Mouse (Mus musculus): Measurements from ENCODE around the gene Rab23. TPM values are rescaled to one million over a fixed set of nuclear protein-coding genes. Genes with fewer than 3 reads are reported as not detected.

Gene Rab23
- polyA plus RNA-seq, 1 experiment, result 6.8 TPM

DNA sequence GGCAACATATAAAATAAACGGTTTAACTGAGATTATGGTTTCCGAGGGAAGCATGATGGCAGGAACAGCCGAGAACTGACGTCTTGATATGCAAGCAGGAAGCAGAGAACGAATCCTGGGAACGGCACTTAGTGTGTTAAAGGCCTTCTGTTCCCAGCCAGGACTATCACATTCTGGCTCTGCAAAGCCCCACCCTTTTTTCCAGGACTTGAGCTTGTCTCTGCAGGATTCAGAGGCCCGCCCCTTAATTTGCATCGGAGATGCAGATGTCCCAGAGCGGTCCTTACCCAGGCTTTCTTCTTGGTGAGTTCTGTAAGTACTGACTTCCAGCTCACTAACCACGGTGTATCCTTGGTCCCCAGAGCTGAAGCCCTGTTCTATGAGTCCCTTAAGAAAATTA is 4.9 kb upstream of the Rab23 start:
- 12% methylated on average over 10 of the region's 10 CpGs for WGBS
- no peak overlapping the region for H3K27ac ChIP-seq (ENCODE audit: control insufficient read depth, insufficient read depth, low read depth, low read length, poor library complexity)
- H3K4me1 ChIP-seq (ENCODE audit: control insufficient read depth, insufficient read depth, low read length), result no peaks in the 10 kb centered on the region
- no peak for TF ChIP-seq POLR2A (IDR thresholded peaks at IDR 0.05; ENCODE audit: borderline replicate concordance, control insufficient read depth, low read depth, low read length)
- TF ChIP-seq CTCF (IDR thresholded peaks at IDR 0.05; ENCODE audit: control insufficient read depth, insufficient read depth, low read length), result no peak
- H3K4me3 ChIP-seq (replicated peaks; ENCODE audit: control insufficient read depth, low read depth, low read length), result no peak overlapping the region

DNA sequence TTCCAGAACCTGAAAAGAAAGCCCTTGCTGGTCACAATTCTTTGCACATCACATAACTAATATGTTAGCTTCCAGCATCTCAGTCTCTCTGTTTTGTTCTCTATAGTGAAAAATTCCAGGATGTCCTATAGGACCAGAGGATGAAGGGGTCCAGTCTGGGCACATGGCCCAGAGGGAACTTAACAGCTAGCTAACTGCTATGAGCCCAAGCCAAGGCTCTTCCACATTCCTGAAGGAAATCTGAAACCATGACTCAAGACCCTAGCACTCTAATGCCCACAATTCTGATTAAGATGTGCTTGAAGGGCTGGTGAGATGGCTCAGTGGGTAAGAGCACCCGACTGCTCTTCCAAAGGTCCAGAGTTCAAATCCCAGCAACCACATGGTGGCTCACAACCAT is 2.1 kb upstream of the Rab23 start:
- no peak overlapping the region for H3K4me3 ChIP-seq (replicated peaks; ENCODE audit: control insufficient read depth, low read depth, low read length)
- TF ChIP-seq POLR2A (IDR thresholded peaks at IDR 0.05; ENCODE audit: borderline replicate concordance, control insufficient read depth, low read depth, low read length) (no peak), CTCF (IDR thresholded peaks at IDR 0.05; ENCODE audit: control insufficient read depth, insufficient read depth, low read length) (no peak)
- no peak overlapping the region for H3K27ac ChIP-seq (ENCODE audit: control insufficient read depth, insufficient read depth, low read depth, low read length, poor library complexity)
- 95% methylated on average over 1 of the region's 1 CpGs for WGBS
- H3K4me1 ChIP-seq (ENCODE audit: control insufficient read depth, insufficient read depth, low read length), result no peaks in the 10 kb centered on the region

DNA sequence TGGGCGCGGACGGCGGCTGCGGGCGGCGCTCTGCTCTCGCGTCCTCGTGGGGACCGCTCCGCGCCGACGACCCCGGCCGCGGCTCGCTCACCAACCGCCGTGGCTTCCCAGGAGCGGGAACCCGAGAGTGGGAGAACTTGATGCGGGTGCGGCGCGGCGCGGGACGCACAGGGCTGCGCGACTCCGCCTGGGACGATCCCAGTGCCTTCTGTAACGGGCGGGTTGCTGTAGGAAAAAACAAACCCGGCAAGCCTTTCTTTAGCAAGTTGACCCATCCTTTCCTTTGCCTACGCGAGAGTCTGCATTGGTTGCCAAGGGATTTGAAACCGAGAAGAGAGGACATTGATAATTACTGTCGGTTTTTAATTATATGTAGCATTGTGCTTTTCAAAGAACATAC is 544 bp downstream of the Rab23 start:
- Histone ChIP-seq H3K27ac (ENCODE audit: control insufficient read depth, insufficient read depth, low read depth, low read length, poor library complexity) (peak overlapping the region; percentile 76), H3K4me3 (replicated peaks; ENCODE audit: control insufficient read depth, low read depth, low read length) (peak overlapping the region; percentile 73), H3K4me1 (ENCODE audit: control insufficient read depth, insufficient read depth, low read length) (no peaks in the 10 kb centered on the region)
- TF ChIP-seq CTCF (IDR thresholded peaks at IDR 0.05; ENCODE audit: control insufficient read depth, insufficient read depth, low read length), result no peak
- no peak for TF ChIP-seq POLR2A (IDR thresholded peaks at IDR 0.05; ENCODE audit: borderline replicate concordance, control insufficient read depth, low read depth, low read length)
- WGBS, result 1% methylated on average over 41 of the region's 41 CpGs

DNA sequence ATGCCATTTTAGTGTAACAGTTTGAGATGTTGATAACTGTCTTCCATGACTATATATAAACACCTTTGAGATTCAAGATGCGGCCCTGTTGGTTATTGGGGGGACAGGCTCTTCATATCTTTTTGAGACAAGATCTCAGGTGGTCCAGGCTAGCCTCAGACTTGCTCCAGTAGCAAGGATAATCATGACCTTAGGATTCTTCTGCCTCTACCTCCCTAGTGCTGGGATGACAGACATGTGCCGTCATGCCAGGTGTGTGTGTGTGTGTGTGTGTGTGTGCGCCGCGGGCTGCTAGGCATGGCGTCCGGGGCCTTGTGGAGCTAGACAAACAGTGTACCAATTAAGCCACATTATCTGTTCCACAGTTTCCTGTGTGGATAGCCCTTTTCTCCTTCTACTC is 1.3 kb downstream of the Rab23 start:
- H3K27ac ChIP-seq (ENCODE audit: control insufficient read depth, insufficient read depth, low read depth, low read length, poor library complexity), result no peak overlapping the region
- H3K4me3 ChIP-seq (replicated peaks; ENCODE audit: control insufficient read depth, low read depth, low read length), result peak overlapping the region; percentile 4
- no peaks in the 10 kb centered on the region for H3K4me1 ChIP-seq (ENCODE audit: control insufficient read depth, insufficient read depth, low read length)
- 86% methylated on average over 7 of the region's 7 CpGs for WGBS
- no peak for TF ChIP-seq POLR2A (IDR thresholded peaks at IDR 0.05; ENCODE audit: borderline replicate concordance, control insufficient read depth, low read depth, low read length)
- TF ChIP-seq CTCF (IDR thresholded peaks at IDR 0.05; ENCODE audit: control insufficient read depth, insufficient read depth, low read length), result no peak

DNA sequence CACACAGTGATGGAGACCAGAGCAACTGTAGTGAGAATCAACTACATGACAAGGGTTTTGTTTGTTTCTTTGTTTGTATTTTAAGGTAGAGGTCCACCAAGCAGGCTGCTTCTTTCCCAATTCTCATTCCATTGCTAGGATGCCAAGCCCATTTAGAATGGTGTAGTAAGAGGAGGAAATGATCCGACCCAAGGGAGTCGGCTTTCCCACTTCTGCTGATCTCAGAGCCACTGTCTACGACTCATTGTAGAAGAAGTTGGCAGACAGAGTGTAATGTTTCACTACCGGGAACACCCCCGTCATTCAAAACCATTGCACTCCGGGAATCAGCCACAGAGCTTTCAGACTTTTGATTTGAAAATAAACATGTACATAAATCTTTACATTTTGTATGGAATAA is 4.8 kb downstream of the Rab23 start:
- 87% methylated on average over 6 of the region's 6 CpGs for WGBS
- Histone ChIP-seq H3K4me1 (ENCODE audit: control insufficient read depth, insufficient read depth, low read length) (no peaks in the 10 kb centered on the region), H3K27ac (ENCODE audit: control insufficient read depth, insufficient read depth, low read depth, low read length, poor library complexity) (no peak overlapping the region), H3K4me3 (replicated peaks; ENCODE audit: control insufficient read depth, low read depth, low read length) (no peak overlapping the region)
- TF ChIP-seq CTCF (IDR thresholded peaks at IDR 0.05; ENCODE audit: control insufficient read depth, insufficient read depth, low read length), result no peak
- no peak for TF ChIP-seq POLR2A (IDR thresholded peaks at IDR 0.05; ENCODE audit: borderline replicate concordance, control insufficient read depth, low read depth, low read length)

DNA sequence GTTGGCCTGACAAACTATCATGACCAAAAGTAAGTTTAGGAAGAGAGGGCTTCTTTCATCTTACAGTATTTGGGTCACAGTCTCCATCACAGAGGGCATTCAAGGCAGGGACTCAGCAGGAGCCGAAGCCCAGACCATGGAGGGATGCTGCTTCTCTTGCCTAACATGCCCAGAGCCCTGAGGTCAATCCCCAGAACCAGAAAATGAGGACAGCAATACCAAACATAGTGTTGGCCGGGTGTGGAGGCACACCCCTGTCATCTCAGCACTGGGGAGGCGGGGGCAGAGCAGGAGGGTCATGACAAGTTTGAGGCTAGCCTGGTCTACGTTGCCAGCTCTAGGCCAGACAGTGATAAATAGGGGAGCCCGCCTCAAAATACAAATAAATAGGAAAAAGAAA is 5.4 kb downstream of the Rab23 start:
- no peak overlapping the region for H3K27ac ChIP-seq (ENCODE audit: control insufficient read depth, insufficient read depth, low read depth, low read length, poor library complexity)
- H3K4me1 ChIP-seq (ENCODE audit: control insufficient read depth, insufficient read depth, low read length), result no peaks in the 10 kb centered on the region
- WGBS, result 92% methylated on average over 5 of the region's 5 CpGs
- H3K4me3 ChIP-seq (replicated peaks; ENCODE audit: control insufficient read depth, low read depth, low read length), result no peak overlapping the region
- TF ChIP-seq POLR2A (IDR thresholded peaks at IDR 0.05; ENCODE audit: borderline replicate concordance, control insufficient read depth, low read depth, low read length) (no peak), CTCF (IDR thresholded peaks at IDR 0.05; ENCODE audit: control insufficient read depth, insufficient read depth, low read length) (no peak)

DNA sequence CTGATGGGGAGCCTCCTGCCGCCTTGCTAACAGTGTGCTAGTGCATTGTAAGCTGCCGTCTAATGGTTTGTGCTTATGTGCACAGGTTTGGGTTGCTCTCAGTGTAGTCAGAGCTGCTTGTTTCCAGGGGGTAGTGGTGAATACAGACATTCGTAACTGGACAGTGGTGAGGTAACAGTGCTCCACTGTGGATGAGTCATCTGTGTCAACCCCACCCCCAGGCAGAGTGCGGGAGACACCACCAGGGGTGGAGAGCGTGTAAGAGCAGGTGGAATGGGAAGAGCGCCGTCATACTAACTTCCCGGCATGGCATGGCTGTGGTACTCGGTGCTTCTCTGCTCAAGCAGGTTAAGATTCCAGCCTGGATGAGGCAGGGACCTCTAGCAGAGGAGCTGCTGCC is 13.4 kb downstream of the Rab23 start:
- Histone ChIP-seq H3K27ac (ENCODE audit: control insufficient read depth, insufficient read depth, low read depth, low read length, poor library complexity) (no peak overlapping the region), H3K4me1 (ENCODE audit: control insufficient read depth, insufficient read depth, low read length) (peaks cover 2% of the 10 kb centered on the region; the same call in 1 of the 2 replicates), H3K4me3 (replicated peaks; ENCODE audit: control insufficient read depth, low read depth, low read length) (no peak overlapping the region)
- WGBS, result 72% methylated on average over 9 of the region's 9 CpGs
- TF ChIP-seq CTCF (IDR thresholded peaks at IDR 0.05; ENCODE audit: control insufficient read depth, insufficient read depth, low read length) (no peak), POLR2A (IDR thresholded peaks at IDR 0.05; ENCODE audit: borderline replicate concordance, control insufficient read depth, low read depth, low read length) (no peak)

DNA sequence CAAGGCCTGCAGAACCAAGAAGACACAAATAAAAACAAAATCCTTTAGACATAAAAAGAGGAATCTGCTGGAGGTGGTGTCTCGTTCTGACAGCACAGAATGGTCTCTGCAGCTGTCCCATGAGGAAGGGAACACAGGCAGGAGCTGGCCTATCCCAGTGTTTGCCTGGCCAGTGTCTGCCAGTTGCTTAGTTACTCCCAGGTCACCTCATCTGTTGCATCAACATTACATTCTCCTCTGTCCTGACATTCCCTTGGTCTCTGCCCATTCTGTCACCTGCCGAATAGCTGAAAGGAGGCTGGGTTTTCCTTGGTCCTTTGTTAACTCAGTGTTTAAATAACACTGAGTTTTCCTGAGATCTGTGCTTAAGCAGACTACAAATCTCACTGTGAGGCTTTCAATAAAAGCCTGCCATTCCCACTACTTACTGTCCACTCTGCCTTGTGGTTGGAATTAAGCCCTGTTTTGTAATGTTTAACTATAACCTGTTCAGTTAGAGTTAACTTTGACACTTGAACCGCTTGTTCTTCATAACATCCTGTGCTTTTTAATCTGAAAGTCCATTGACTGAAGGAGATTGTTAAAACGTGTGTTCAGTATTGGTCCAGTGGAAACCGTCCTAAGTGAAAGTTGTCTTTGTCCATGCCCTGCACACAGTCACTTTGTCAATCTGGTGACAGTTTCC is 14.5 kb downstream of the Rab23 start:
- Histone ChIP-seq H3K27ac (ENCODE audit: control insufficient read depth, insufficient read depth, low read depth, low read length, poor library complexity) (no peak overlapping the region), H3K4me1 (ENCODE audit: control insufficient read depth, insufficient read depth, low read length) (peaks cover 2% of the 10 kb centered on the region; the same call in 1 of the 2 replicates), H3K4me3 (replicated peaks; ENCODE audit: control insufficient read depth, low read depth, low read length) (no peak overlapping the region)
- TF ChIP-seq CTCF (IDR thresholded peaks at IDR 0.05; ENCODE audit: control insufficient read depth, insufficient read depth, low read length), result no peak
- TF ChIP-seq POLR2A (IDR thresholded peaks at IDR 0.05; ENCODE audit: borderline replicate concordance, control insufficient read depth, low read depth, low read length), result no peak
- WGBS, result 71% methylated on average over 5 of the region's 5 CpGs

DNA sequence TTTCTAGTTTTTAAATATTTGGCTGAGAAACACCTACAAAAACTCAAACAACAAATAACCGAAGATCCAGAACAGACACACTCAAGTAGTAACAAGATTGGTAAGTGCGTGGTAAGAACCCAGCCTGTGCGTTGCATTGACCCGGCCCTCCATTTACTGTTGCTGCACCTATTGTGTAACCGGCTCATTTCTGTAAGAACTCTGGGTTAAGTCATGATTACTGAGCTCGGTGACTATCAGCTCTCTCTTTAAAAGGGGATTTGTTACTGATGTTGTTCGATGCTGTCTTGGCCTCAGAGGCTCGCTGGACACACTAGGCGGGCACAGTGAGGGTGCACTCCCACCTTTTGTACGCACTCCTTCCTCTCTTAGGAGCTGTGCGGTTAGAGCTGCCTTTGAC is 18.6 kb downstream of the Rab23 start:
- Histone ChIP-seq H3K27ac (ENCODE audit: control insufficient read depth, insufficient read depth, low read depth, low read length, poor library complexity) (peak overlapping the region; percentile 73), H3K4me3 (replicated peaks; ENCODE audit: control insufficient read depth, low read depth, low read length) (no peak overlapping the region), H3K4me1 (ENCODE audit: control insufficient read depth, insufficient read depth, low read length) (peaks cover 2% of the 10 kb centered on the region; the same call in 1 of the 2 replicates)
- WGBS, result 54% methylated on average over 11 of the region's 11 CpGs
- no peak for TF ChIP-seq CTCF (IDR thresholded peaks at IDR 0.05; ENCODE audit: control insufficient read depth, insufficient read depth, low read length)
- no peak for TF ChIP-seq POLR2A (IDR thresholded peaks at IDR 0.05; ENCODE audit: borderline replicate concordance, control insufficient read depth, low read depth, low read length)
